Mouse (Mus musculus): ENCODE measurements around the gene Msantd2. TPM values are rescaled to one million over a fixed set of nuclear protein-coding genes. Genes with fewer than 3 reads are reported as not detected.

Msantd2 gene
- polyA plus RNA-seq, 1 experiment from 2014 or later: 45.2 TPM

GRCm38 (mm10) chr9:37551751-37552531 lies 62.8 kb downstream of the Msantd2 start:
- peak overlapping the region; percentile 33 for H3K4me3 ChIP-seq (ENCODE audit: low read depth, low read length)
- WGBS: 2% methylated on average over 23 of the region's 23 CpGs
- H3K4me2 ChIP-seq (ENCODE audit: low read depth, low read length, severe bottlenecking): peak overlapping the region; percentile 97
- DNase-seq (ENCODE audit: low spot score) (no peak), ATAC-seq (replicated peaks; ENCODE audit: low FRiP score) (peak; percentile 10)
- peaks cover 34% of the 10 kb centered on the region for H3K27me3 ChIP-seq (ENCODE audit: control insufficient read depth, insufficient read depth, low read length)
- H3K9ac ChIP-seq (ENCODE audit: low read length): peak overlapping the region; percentile 49
- H3K4me1 ChIP-seq (replicated peaks; ENCODE audit: control insufficient read depth, insufficient read depth, low read length): peaks cover 13% of the 10 kb centered on the region
- no peaks in the 10 kb centered on the region for H3K36me3 ChIP-seq (ENCODE audit: control insufficient read depth, insufficient read depth, low read length)
- H3K27ac ChIP-seq (ENCODE audit: low read depth, low read length): no peak overlapping the region
- no peaks in the 10 kb centered on the region for H3K9me3 ChIP-seq (ENCODE audit: control insufficient read depth, low read length)

- DNase-seq (ENCODE audit: low spot score) (peak; percentile 88), ATAC-seq (replicated peaks; ENCODE audit: low FRiP score) (peak; percentile 94)
- H3K9ac ChIP-seq (ENCODE audit: low read length): peak within 1 kb of the TSS; percentile 49
- peaks cover 34% of the 10 kb centered on the region for H3K27me3 ChIP-seq (ENCODE audit: control insufficient read depth, insufficient read depth, low read length)
- H3K4me2 ChIP-seq (ENCODE audit: low read depth, low read length, severe bottlenecking): peak within 1 kb of the TSS; percentile 97
- no peaks in the 10 kb centered on the region for H3K36me3 ChIP-seq (ENCODE audit: control insufficient read depth, insufficient read depth, low read length)
- H3K4me3 ChIP-seq (ENCODE audit: low read depth, low read length): peak within 1 kb of the TSS; percentile 33
- H3K4me1 ChIP-seq (replicated peaks; ENCODE audit: control insufficient read depth, insufficient read depth, low read length): peaks cover 13% of the 10 kb centered on the region
- H3K27ac ChIP-seq (ENCODE audit: low read depth, low read length): no peak within 1 kb of the TSS
- WGBS: 5% methylated on average over 31 of the region's 31 CpGs
- no peaks in the 10 kb centered on the region for H3K9me3 ChIP-seq (ENCODE audit: control insufficient read depth, low read length)
These were observed 63.6 kb downstream of the Msantd2 start, which contains the start of gene Nrgn for GRCm38 (mm10) chr9:37552536-37553293. Nrgn (minus strand) TSS chr9:37552904.

- H3K27ac ChIP-seq (ENCODE audit: low read depth, low read length): no peak overlapping the region
- ATAC-seq (replicated peaks; ENCODE audit: low FRiP score) (no peak), DNase-seq (ENCODE audit: low spot score) (no peak)
- no peaks in the 10 kb centered on the region for H3K9me3 ChIP-seq (ENCODE audit: control insufficient read depth, low read length)
- no peak overlapping the region for H3K9ac ChIP-seq (ENCODE audit: low read length)
- H3K4me1 ChIP-seq (replicated peaks; ENCODE audit: control insufficient read depth, insufficient read depth, low read length): peaks cover 13% of the 10 kb centered on the region
- H3K27me3 ChIP-seq (ENCODE audit: control insufficient read depth, insufficient read depth, low read length): peaks cover 33% of the 10 kb centered on the region
- H3K36me3 ChIP-seq (ENCODE audit: control insufficient read depth, insufficient read depth, low read length): no peaks in the 10 kb centered on the region
- 90% methylated on average over 1 of the region's 1 CpGs for WGBS
- H3K4me2 ChIP-seq (ENCODE audit: low read depth, low read length, severe bottlenecking): no peak overlapping the region
- H3K4me3 ChIP-seq (ENCODE audit: low read depth, low read length): no peak overlapping the region
These were observed 65.2 kb downstream of the Msantd2 start for GRCm38 (mm10) chr9:37554279-37554678.

- Histone ChIP-seq H3K9me3 (ENCODE audit: control insufficient read depth, low read length) (no peaks in the 10 kb centered on the region), H3K4me2 (ENCODE audit: low read depth, low read length, severe bottlenecking) (no peak within 1 kb of the TSS), H3K9ac (ENCODE audit: low read length) (no peak within 1 kb of the TSS; the same call in 1 of the 2 replicates), H3K4me1 (replicated peaks; ENCODE audit: control insufficient read depth, insufficient read depth, low read length) (peaks cover 13% of the 10 kb centered on the region), H3K27ac (ENCODE audit: low read depth, low read length) (no peak within 1 kb of the TSS), H3K4me3 (ENCODE audit: low read depth, low read length) (no peak within 1 kb of the TSS), H3K36me3 (ENCODE audit: control insufficient read depth, insufficient read depth, low read length) (no peaks in the 10 kb centered on the region), H3K27me3 (ENCODE audit: control insufficient read depth, insufficient read depth, low read length) (peaks cover 28% of the 10 kb centered on the region)
- DNase-seq (ENCODE audit: low spot score): no peak
- ATAC-seq (replicated peaks; ENCODE audit: low FRiP score): no peak
- WGBS: 25% methylated on average over 7 of the region's 7 CpGs
These were observed 66.0 kb downstream of the Msantd2 start, which contains the start of gene Siae for GRCm38 (mm10) chr9:37554838-37555748. Siae (plus strand) TSS chr9:37555698.

- Histone ChIP-seq H3K27ac (ENCODE audit: low read depth, low read length) (no peak overlapping the region), H3K27me3 (ENCODE audit: control insufficient read depth, insufficient read depth, low read length) (peaks cover 17% of the 10 kb centered on the region), H3K9me3 (ENCODE audit: control insufficient read depth, low read length) (no peaks in the 10 kb centered on the region), H3K36me3 (ENCODE audit: control insufficient read depth, insufficient read depth, low read length) (no peaks in the 10 kb centered on the region), H3K4me1 (replicated peaks; ENCODE audit: control insufficient read depth, insufficient read depth, low read length) (peaks cover 13% of the 10 kb centered on the region), H3K9ac (ENCODE audit: low read length) (no peak overlapping the region), H3K4me3 (ENCODE audit: low read depth, low read length) (no peak overlapping the region), H3K4me2 (ENCODE audit: low read depth, low read length, severe bottlenecking) (no peak overlapping the region)
- ATAC-seq (replicated peaks; ENCODE audit: low FRiP score) (no peak), DNase-seq (ENCODE audit: low spot score) (no peak)
- WGBS: 76% methylated on average over 3 of the region's 3 CpGs
These were observed 67.2 kb downstream of the Msantd2 start for GRCm38 (mm10) chr9:37556366-37556765.

- DNase-seq (ENCODE audit: low spot score) (no peak), ATAC-seq (replicated peaks; ENCODE audit: low FRiP score) (no peak)
- no peak overlapping the region for H3K27ac ChIP-seq (ENCODE audit: low read depth, low read length)
- no peak overlapping the region for H3K9ac ChIP-seq (ENCODE audit: low read length)
- H3K27me3 ChIP-seq (ENCODE audit: control insufficient read depth, insufficient read depth, low read length): no peaks in the 10 kb centered on the region
- H3K4me1 ChIP-seq (replicated peaks; ENCODE audit: control insufficient read depth, insufficient read depth, low read length): no peaks in the 10 kb centered on the region
- WGBS: 90% methylated on average over 2 of the region's 2 CpGs
- H3K36me3 ChIP-seq (ENCODE audit: control insufficient read depth, insufficient read depth, low read length): no peaks in the 10 kb centered on the region
- no peaks in the 10 kb centered on the region for H3K9me3 ChIP-seq (ENCODE audit: control insufficient read depth, low read length)
- no peak overlapping the region for H3K4me2 ChIP-seq (ENCODE audit: low read depth, low read length, severe bottlenecking)
- no peak overlapping the region for H3K4me3 ChIP-seq (ENCODE audit: low read depth, low read length)
These were observed 71.5 kb downstream of the Msantd2 start for GRCm38 (mm10) chr9:37560617-37561016.

- Histone ChIP-seq H3K4me2 (ENCODE audit: low read depth, low read length, severe bottlenecking) (no peak overlapping the region), H3K4me3 (ENCODE audit: low read depth, low read length) (no peak overlapping the region), H3K4me1 (replicated peaks; ENCODE audit: control insufficient read depth, insufficient read depth, low read length) (no peaks in the 10 kb centered on the region), H3K27me3 (ENCODE audit: control insufficient read depth, insufficient read depth, low read length) (no peaks in the 10 kb centered on the region), H3K27ac (ENCODE audit: low read depth, low read length) (no peak overlapping the region), H3K9ac (ENCODE audit: low read length) (no peak overlapping the region), H3K36me3 (ENCODE audit: control insufficient read depth, insufficient read depth, low read length) (no peaks in the 10 kb centered on the region), H3K9me3 (ENCODE audit: control insufficient read depth, low read length) (no peaks in the 10 kb centered on the region)
- WGBS: 50% methylated on average over 1 of the region's 1 CpGs
- no peak for DNase-seq (ENCODE audit: low spot score)
- ATAC-seq (replicated peaks; ENCODE audit: low FRiP score): no peak
These were observed 74.7 kb downstream of the Msantd2 start for GRCm38 (mm10) chr9:37563805-37564204.

GRCm38 (mm10) chr9:37567019-37567418 lies 77.9 kb downstream of the Msantd2 start:
- no peak overlapping the region for H3K27ac ChIP-seq (ENCODE audit: low read depth, low read length)
- no peaks in the 10 kb centered on the region for H3K36me3 ChIP-seq (ENCODE audit: control insufficient read depth, insufficient read depth, low read length)
- WGBS: 94% methylated on average over 2 of the region's 2 CpGs
- H3K27me3 ChIP-seq (ENCODE audit: control insufficient read depth, insufficient read depth, low read length): no peaks in the 10 kb centered on the region
- ATAC-seq (replicated peaks; ENCODE audit: low FRiP score): no peak
- no peak overlapping the region for H3K4me3 ChIP-seq (ENCODE audit: low read depth, low read length)
- H3K9ac ChIP-seq (ENCODE audit: low read length): no peak overlapping the region
- H3K4me1 ChIP-seq (replicated peaks; ENCODE audit: control insufficient read depth, insufficient read depth, low read length): no peaks in the 10 kb centered on the region
- no peak for DNase-seq (ENCODE audit: low spot score)
- H3K9me3 ChIP-seq (ENCODE audit: control insufficient read depth, low read length): no peaks in the 10 kb centered on the region
- H3K4me2 ChIP-seq (ENCODE audit: low read depth, low read length, severe bottlenecking): no peak overlapping the region
